Mouse (Mus musculus) spleen, postnatal 10 days (tissue): ENCODE results near the gene Ntrk1.
A peak's percentile ranks its signal among the peaks of the same experiment; 100 is the strongest.
"Not testable (repeated sequence)": the region's sequence is repeated elsewhere in the genome, so short reads cannot be mapped to it uniquely, and the experiment has no call there.

Experiments
- DNase-seq, 2 experiments: peaks; one replicate each; pipeline ENCODE4 v3.0.0; 2021 to 2022; ENCODE audit warnings: low spot score in 2 of 2

Gene Ntrk1

GRCm38 (mm10) chr3:87794922-87795325 lies at the start of gene Ntrk1:
TSS of gene Ntrk1 (minus strand) at chr3:87795162.
- no peak for DNase-seq

GRCm38 (mm10) chr3:87840858-87841257 lies 45.9 kb upstream of the Ntrk1 start:
- no peak for DNase-seq

GRCm38 (mm10) chr3:87838622-87839021 lies 43.7 kb upstream of the Ntrk1 start:
- DNase-seq = peak; percentile 73 to 85

GRCm38 (mm10) chr3:87833482-87833881 lies 38.5 kb upstream of the Ntrk1 start:
- DNase-seq = peak in 1 of 2 experiments; percentile 43

- no peak for DNase-seq
Observed at GRCm38 (mm10) chr3:87832109-87832859, 37.3 kb upstream of the Ntrk1 start.

GRCm38 (mm10) chr3:87829025-87829424 lies 34.1 kb upstream of the Ntrk1 start:
- no peak for DNase-seq

- no peak for DNase-seq
Observed at GRCm38 (mm10) chr3:87828435-87828834, 33.5 kb upstream of the Ntrk1 start.

GRCm38 (mm10) chr3:87824206-87824605 lies 29.2 kb upstream of the Ntrk1 start, which contains the start of gene Pear1:
TSS of gene Pear1 (minus strand) at chr3:87824306.
- not testable (repeated sequence) for DNase-seq

- DNase-seq = no peak
Observed at GRCm38 (mm10) chr3:87818226-87818625, 23.3 kb upstream of the Ntrk1 start.

- DNase-seq = peak; percentile 46 to 77
Observed at GRCm38 (mm10) chr3:87816646-87817093, 21.7 kb upstream of the Ntrk1 start.

- DNase-seq = no peak
Observed at GRCm38 (mm10) chr3:87816166-87816565, 21.2 kb upstream of the Ntrk1 start.

GRCm38 (mm10) chr3:87812873-87813272 lies 17.9 kb upstream of the Ntrk1 start:
- DNase-seq = no peak

GRCm38 (mm10) chr3:87812413-87812812 lies 17.5 kb upstream of the Ntrk1 start:
- no peak for DNase-seq

- DNase-seq = no peak
Observed at GRCm38 (mm10) chr3:87811297-87811696, 16.3 kb upstream of the Ntrk1 start.

GRCm38 (mm10) chr3:87809322-87809962 lies 14.5 kb upstream of the Ntrk1 start:
- no peak for DNase-seq

- no peak for DNase-seq
Observed at GRCm38 (mm10) chr3:87804038-87804677, 9.2 kb upstream of the Ntrk1 start.

GRCm38 (mm10) chr3:87801681-87802080 lies 6.7 kb upstream of the Ntrk1 start:
- no peak for DNase-seq

- peak in 1 of 2 experiments; percentile 30 for DNase-seq
Observed at GRCm38 (mm10) chr3:87796736-87797334, 1.9 kb upstream of the Ntrk1 start, which contains the start of gene Insrr. TSS of gene Insrr (plus strand) at chr3:87796951.

- peak; percentile 13 to 63 for DNase-seq
Observed at GRCm38 (mm10) chr3:87795336-87796277, 645 bp upstream of the Ntrk1 start.

- DNase-seq = no peak
Observed at GRCm38 (mm10) chr3:87789768-87790167, 5.2 kb downstream of the Ntrk1 start.

- no peak for DNase-seq
Observed at GRCm38 (mm10) chr3:87789248-87789647, 5.7 kb downstream of the Ntrk1 start.
